Mouse (Mus musculus): ENCODE measurements around the gene Ssu2. TPM values are rescaled to one million over a fixed set of nuclear protein-coding genes. Genes with fewer than 3 reads are reported as not detected.

Ssu2 gene
- 4.5 TPM for polyA plus RNA-seq (2015; fragmentation: Illumina TruSeq; extraction: RNeasy Lipid Tissue Mini Kit (QIAGEN cat#74804); ENCODE audit: insufficient read depth, low read depth, low replicate concordance)

DNA sequence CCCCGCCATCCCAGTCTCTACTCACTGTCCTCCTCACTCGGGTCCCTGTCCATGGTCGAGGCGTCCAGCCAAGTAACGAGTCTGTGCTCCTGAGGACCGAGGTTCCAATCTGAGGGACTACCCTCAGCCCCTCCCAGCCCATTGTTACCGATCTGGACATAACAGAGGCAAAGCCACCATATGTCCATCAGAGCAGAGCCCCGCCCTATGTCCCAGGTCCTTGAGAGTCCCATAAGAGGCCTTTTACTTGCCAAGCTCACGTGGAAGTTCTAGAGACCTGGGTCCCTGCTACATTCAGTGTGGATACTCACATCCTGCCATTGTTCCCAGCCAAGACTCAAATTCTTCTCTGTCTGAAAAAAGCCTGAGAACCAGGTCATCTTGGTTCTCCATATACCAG is at the start of gene Ssu2:
Gene Ssu2, minus strand, starts transcription at position 77 of the 400 bp plus-strand sequence.

Other genes with a start within 250 kb of the Ssu2 start
- gene Lmcd1, start 114.3 kb downstream of the Ssu2 start, polyA plus RNA-seq (2015; fragmentation: Illumina TruSeq; extraction: RNeasy Lipid Tissue Mini Kit (QIAGEN cat#74804); ENCODE audit: insufficient read depth, low read depth, low replicate concordance) = 9.7 TPM
- gene Cav3, start 71.5 kb upstream of the Ssu2 start, polyA plus RNA-seq (2015; fragmentation: Illumina TruSeq; extraction: RNeasy Lipid Tissue Mini Kit (QIAGEN cat#74804); ENCODE audit: insufficient read depth, low read depth, low replicate concordance) = not detected
- 1.0 TPM for gene Oxtr, start 101.9 kb upstream of the Ssu2 start, polyA plus RNA-seq (2015; fragmentation: Illumina TruSeq; extraction: RNeasy Lipid Tissue Mini Kit (QIAGEN cat#74804); ENCODE audit: insufficient read depth, low read depth, low replicate concordance)

All from pancreas, adult 10 weeks (tissue).